Mouse (Mus musculus) hindbrain, postnatal 0 days (tissue): ENCODE data around the gene Tcl1b2. TPM values are rescaled to one million over a fixed set of nuclear protein-coding genes. Genes with fewer than 3 reads are reported as not detected.
"Not testable (repeated sequence)": the region's sequence is repeated elsewhere in the genome, so short reads cannot be mapped to it uniquely, and the experiment has no call there.

Source experiments
- ATAC-seq: fragments of 200-750 bp; cut with Nextera tagmentation; 2 replicates; pipeline ENCODE4 v1.8.0; 2017; ENCODE audit warnings: mild to moderate bottlenecking, moderate TSS enrichment, moderate library complexity
- DNase-seq: peaks from one replicate; pipeline ENCODE4 v3.0.0-alpha.2; 2015; ENCODE audit warnings: low spot score
- H3K27ac ChIP-seq: fragments of 300-500 bp; sonication (generic); 2 replicates; pipeline ENCODE4 v1.5.1; 2014; ENCODE audit warnings: mild to moderate bottlenecking
- H3K27me3 ChIP-seq: fragments of 300-500 bp; sonication (generic); 2 replicates; pipeline ENCODE4 v1.6.1; 2014; ENCODE audit warnings: low read length, mixed read lengths; ENCODE audit not compliant: insufficient read depth
- H3K36me3 ChIP-seq: fragments of 300-500 bp; sonication (generic); 2 replicates; pipeline ENCODE4 v1.6.1; 2014; ENCODE audit warnings: low read length, mixed read lengths; ENCODE audit not compliant: insufficient read depth
- H3K4me1 ChIP-seq: fragments of 300-500 bp; sonication (generic); 2 replicates; pipeline ENCODE4 v1.6.1; 2014; ENCODE audit warnings: antibody characterized with exemption, low read length, mixed read lengths; ENCODE audit not compliant: insufficient read depth
- H3K4me2 ChIP-seq: fragments of 300-500 bp; sonication (generic); 2 replicates; pipeline ENCODE4 v1.6.1; 2014; ENCODE audit warnings: low read depth, mild to moderate bottlenecking, low read length, moderate library complexity, mixed read lengths
- H3K4me3 ChIP-seq: fragments of 300-500 bp; sonication (generic); 2 replicates; pipeline ENCODE4 v1.5.1; 2014; ENCODE audit warnings: low read length
- H3K9ac ChIP-seq: fragments of 300-500 bp; sonication (generic); replicated peaks from 2 replicates; pipeline ENCODE4 v1.6.1; 2014; ENCODE audit warnings: mild to moderate bottlenecking, low read length, moderate library complexity, mixed read lengths
- H3K9me3 ChIP-seq: fragments of 300-500 bp; sonication (generic); 2 replicates; pipeline ENCODE4 v1.6.1; 2016; ENCODE audit warnings: low read length, mixed read lengths
- CTCF ChIP-seq: IDR thresholded peaks from 2 replicates; pipeline ENCODE4 v1.5.1; 2016; ENCODE audit warnings: antibody characterized with exemption, control low read depth, low read depth
- WGBS: fragments of 180-500 bp; shearing (Covaris S2); extraction: QIAGEN DNeasy Blood & Tissue Kit; methylation state at CpG from one replicate; pipeline ENCODE4 v1.1.7; 2014; 5-methylcytosine and 5-hydroxymethylcytosine counted together
- polyA plus RNA-seq: library from polyadenylated mRNA; unstranded; fragments of >200 nt; fragmentation: Nextera tagmentation; extraction: Ambion mirVana; gene quantifications from 2 replicates; pipeline ENCODE4 v1.2.1, GENCODE M21; 2015
- total RNA-seq: library from RNA; depleted of rRNA; stranded (reverse); fragments of >200 nt; gene quantifications from 2 replicates; pipeline ENCODE4 v1.2.3, GENCODE M21; 2014

Gene Tcl1b2
- total and polyA plus RNA-seq, 2 experiments from 2014 or later: not detected

GRCm38 (mm10) chr12:105109812-105110211 lies 36.0 kb upstream of the Tcl1b2 start:
- Histone ChIP-seq H3K4me2 (no peak overlapping the region), H3K4me1 (peaks cover 13% of the 10 kb centered on the region; the same call in 1 of the 2 replicates), H3K9me3 (no peaks in the 10 kb centered on the region), H3K9ac (no peak overlapping the region), H3K4me3 (no peak overlapping the region), H3K27me3 (no peaks in the 10 kb centered on the region), H3K36me3 (no peaks in the 10 kb centered on the region), H3K27ac (no peak overlapping the region; the same call in 1 of the 2 replicates)
- no peak for TF ChIP-seq CTCF
- WGBS: 70% methylated on average over 4 of the region's 4 CpGs
- DNase-seq (no peak), ATAC-seq (no peak)

DNA sequence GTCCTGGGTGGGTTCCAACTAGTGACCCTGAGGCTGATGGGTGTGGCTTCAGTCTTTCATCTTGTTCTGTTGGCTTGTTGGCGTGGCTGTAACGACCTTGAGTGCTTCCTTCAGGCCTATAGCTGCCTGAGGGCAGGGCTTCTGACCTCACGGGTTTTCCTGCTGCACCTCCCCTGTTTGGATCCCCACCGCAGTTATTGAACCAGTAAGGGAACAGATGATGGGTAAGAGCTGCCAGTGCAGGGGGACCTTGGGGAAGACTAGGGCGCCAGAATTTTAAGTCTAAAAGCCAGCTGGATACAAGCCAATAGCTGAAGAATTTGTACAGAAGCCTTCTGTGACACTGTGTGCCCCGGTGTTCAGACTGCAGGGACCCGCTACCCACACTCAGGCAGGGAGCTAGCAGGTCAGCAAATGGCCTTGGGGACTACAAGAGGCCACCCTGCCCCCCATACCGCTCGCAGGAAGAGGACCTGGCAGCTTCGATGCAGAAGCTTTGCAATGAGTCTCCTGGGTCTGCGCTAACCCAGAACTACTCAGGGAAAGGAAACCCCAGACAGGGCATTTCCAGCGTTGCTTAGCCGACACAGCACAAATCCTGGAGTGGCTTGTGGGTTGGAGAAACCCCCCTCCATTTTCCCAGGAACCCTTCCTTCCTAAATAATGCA lies 33.4 kb upstream of the Tcl1b2 start:
- Histone ChIP-seq H3K9me3 (no peaks in the 10 kb centered on the region), H3K27me3 (no peaks in the 10 kb centered on the region), H3K36me3 (no peaks in the 10 kb centered on the region), H3K9ac (no peak overlapping the region), H3K27ac (no peak overlapping the region), H3K4me3 (no peak overlapping the region), H3K4me1 (peaks cover 13% of the 10 kb centered on the region; the same call in 1 of the 2 replicates), H3K4me2 (0 out of 2 replicates have a peak overlapping the region, but pooled peaks have one; percentile 18)
- DNase-seq (peak; percentile 74), ATAC-seq (peak; percentile 50)
- WGBS: 17% methylated on average over 13 of the region's 13 CpGs
- TF ChIP-seq CTCF: no peak

GRCm38 (mm10) chr12:105116648-105117047 lies 29.2 kb upstream of the Tcl1b2 start:
- Histone ChIP-seq H3K4me1 (0 out of 2 replicates have a peak, but pooled peaks cover 7% of the 10 kb centered on the region), H3K9ac (no peak overlapping the region), H3K27me3 (no peaks in the 10 kb centered on the region), H3K27ac (no peak overlapping the region), H3K9me3 (no peaks in the 10 kb centered on the region), H3K4me3 (no peak overlapping the region), H3K36me3 (no peaks in the 10 kb centered on the region), H3K4me2 (no peak overlapping the region)
- ATAC-seq: no peak
- no peak for DNase-seq
- 89% methylated on average over 1 of the region's 1 CpGs for WGBS
- TF ChIP-seq CTCF: no peak

DNA sequence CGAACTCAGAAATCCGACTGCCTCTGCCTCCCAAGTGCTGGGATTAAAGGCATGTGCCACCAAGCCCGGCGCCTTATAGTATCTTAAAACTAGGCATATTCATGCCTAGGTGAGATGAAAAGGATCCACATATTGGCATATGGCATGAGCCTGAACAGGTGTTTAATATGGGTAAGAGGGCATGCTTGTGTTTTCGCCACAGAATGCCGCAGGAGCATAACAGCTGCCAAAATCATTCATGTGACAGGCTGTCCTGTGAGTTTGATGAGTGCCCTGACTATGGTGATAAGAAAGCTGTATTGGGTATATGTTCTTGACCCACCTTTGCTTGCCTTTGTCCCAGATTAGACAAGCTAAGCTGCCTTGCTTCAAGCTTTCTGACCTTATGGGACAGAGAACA lies 20.5 kb upstream of the Tcl1b2 start:
- Histone ChIP-seq H3K27ac (no peak overlapping the region), H3K4me2 (no peak overlapping the region), H3K9me3 (no peaks in the 10 kb centered on the region), H3K4me3 (no peak overlapping the region), H3K9ac (no peak overlapping the region), H3K27me3 (no peaks in the 10 kb centered on the region), H3K4me1 (no peaks in the 10 kb centered on the region), H3K36me3 (no peaks in the 10 kb centered on the region)
- TF ChIP-seq CTCF: no peak
- no peak for DNase-seq
- 75% methylated on average over 6 of the region's 6 CpGs for WGBS
- no peak for ATAC-seq

GRCm38 (mm10) chr12:105126516-105126915 lies 19.3 kb upstream of the Tcl1b2 start:
- H3K4me2 ChIP-seq: no peak overlapping the region
- H3K27me3 ChIP-seq: no peaks in the 10 kb centered on the region
- H3K4me3 ChIP-seq: no peak overlapping the region
- 46% methylated on average over 4 of the region's 4 CpGs for WGBS
- H3K9me3 ChIP-seq: no peaks in the 10 kb centered on the region
- no peak for DNase-seq
- no peaks in the 10 kb centered on the region for H3K36me3 ChIP-seq
- no peak overlapping the region for H3K9ac ChIP-seq
- H3K4me1 ChIP-seq: no peaks in the 10 kb centered on the region
- no peak for TF ChIP-seq CTCF
- no peak overlapping the region for H3K27ac ChIP-seq
- ATAC-seq: no peak

DNA sequence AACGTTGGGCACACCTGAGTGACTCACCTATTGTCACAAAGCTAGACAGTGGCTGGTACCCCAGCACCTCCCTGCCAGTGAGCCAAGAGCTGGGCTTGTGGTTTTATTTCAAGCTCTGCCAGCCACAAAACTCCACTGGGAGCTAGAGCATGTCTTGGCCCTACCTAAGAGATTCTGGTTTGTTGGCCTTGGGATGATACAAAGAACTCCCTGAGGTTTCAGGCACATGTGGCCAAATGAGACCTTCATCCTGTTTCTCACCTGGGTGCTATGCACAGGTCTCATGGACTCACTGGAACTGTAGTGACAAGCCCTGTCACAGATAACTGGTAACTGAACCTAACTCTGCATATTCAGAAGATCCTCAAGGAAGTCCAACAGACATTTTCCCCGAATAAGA lies 18.2 kb upstream of the Tcl1b2 start:
- DNase-seq: no peak
- WGBS: 89% methylated on average over 2 of the region's 2 CpGs
- H3K27ac ChIP-seq: no peak overlapping the region
- H3K9me3 ChIP-seq: no peaks in the 10 kb centered on the region
- no peak for TF ChIP-seq CTCF
- H3K27me3 ChIP-seq: no peaks in the 10 kb centered on the region
- H3K4me1 ChIP-seq: no peaks in the 10 kb centered on the region
- no peak overlapping the region for H3K4me3 ChIP-seq
- H3K4me2 ChIP-seq: no peak overlapping the region
- no peak overlapping the region for H3K9ac ChIP-seq
- ATAC-seq: no peak
- H3K36me3 ChIP-seq: no peaks in the 10 kb centered on the region

DNA sequence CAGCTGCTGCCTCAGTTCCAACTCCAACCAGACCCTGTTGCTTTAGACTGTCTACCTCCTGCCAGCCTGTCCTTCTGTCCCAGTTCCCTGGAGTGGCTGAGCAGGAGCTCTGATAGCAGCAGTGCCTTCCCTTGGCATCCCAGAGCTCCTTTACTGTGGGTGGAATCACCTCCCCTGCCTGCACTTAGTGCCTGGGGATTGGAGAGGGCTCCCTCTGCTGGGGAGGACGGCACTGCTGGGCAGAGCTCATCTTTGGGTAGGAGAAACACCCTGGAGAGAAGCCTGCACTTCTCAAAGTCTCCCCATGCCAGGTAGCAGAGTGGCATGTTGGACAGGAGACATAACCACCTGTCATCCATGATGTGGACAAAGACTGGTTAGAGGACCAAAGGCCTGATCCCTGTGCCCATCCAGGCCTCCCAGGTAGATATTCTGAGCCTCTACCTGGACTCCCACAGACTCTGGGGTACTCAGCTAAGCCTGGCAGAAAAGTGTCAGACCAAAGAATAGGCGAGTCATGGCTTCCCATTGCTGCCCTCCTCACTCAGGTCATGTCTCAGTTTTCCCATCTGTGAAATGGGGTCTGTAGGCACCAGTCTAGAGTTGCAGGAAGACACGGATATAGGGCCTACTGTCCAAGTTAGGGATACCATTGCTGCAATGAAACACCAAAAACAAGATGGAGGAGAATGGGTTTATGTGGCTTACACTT lies 16.2 kb upstream of the Tcl1b2 start:
- H3K4me1 ChIP-seq, DNase-seq, H3K4me3 ChIP-seq, ATAC-seq, H3K9ac ChIP-seq, H3K9me3 ChIP-seq, H3K4me2 ChIP-seq, H3K27me3 ChIP-seq, H3K27ac ChIP-seq, H3K36me3 ChIP-seq: not testable (repeated sequence)
- WGBS: 78% methylated on average over 3 of the region's 3 CpGs

- H3K4me3 ChIP-seq, DNase-seq, H3K4me2 ChIP-seq, H3K9me3 ChIP-seq, H3K27ac ChIP-seq, H3K4me1 ChIP-seq, H3K36me3 ChIP-seq, H3K27me3 ChIP-seq, H3K9ac ChIP-seq, ATAC-seq: not testable (repeated sequence)
- WGBS: 57% methylated on average over 2 of the region's 2 CpGs
These were observed 11.6 kb upstream of the Tcl1b2 start for GRCm38 (mm10) chr12:105134167-105134566.

DNA sequence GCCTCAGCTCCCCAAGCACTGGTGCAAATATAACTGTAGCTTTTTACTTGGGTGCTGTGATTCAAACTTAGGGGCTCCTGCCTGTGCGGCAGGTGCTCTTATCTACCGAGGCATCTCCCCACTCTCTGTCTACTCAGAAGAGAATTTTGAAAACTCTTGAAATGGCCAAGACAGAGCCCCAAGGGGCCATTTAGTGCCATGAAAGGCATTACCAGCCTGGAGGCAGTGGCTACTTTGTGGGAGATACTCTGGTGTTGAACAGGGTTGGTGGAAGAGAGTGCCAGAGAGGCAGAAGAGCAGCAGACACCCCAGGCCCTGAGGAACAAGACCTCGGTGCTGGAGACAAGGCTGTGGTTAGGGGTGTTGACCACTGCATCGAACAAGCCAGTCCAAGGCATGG lies 11.0 kb upstream of the Tcl1b2 start:
- not testable (repeated sequence) for H3K27ac ChIP-seq, H3K27me3 ChIP-seq
- WGBS: 83% methylated on average over 4 of the region's 4 CpGs

GRCm38 (mm10) chr12:105137729-105138128 lies 8.1 kb upstream of the Tcl1b2 start:
- not testable (repeated sequence) for H3K36me3 ChIP-seq, H3K4me2 ChIP-seq, H3K27me3 ChIP-seq, H3K27ac ChIP-seq, H3K4me1 ChIP-seq, H3K4me3 ChIP-seq, H3K9ac ChIP-seq, DNase-seq, H3K9me3 ChIP-seq, ATAC-seq
- 86% methylated on average over 1 of the region's 1 CpGs for WGBS

More for the DNA sequence above, 11.0 kb upstream of the Tcl1b2 start:
- not testable (repeated sequence) for DNase-seq, ATAC-seq, H3K4me1 ChIP-seq, H3K4me3 ChIP-seq, H3K9ac ChIP-seq, H3K4me2 ChIP-seq, H3K9me3 ChIP-seq, H3K36me3 ChIP-seq
